Mouse (Mus musculus): ENCODE results near the gene Aqp9.

DNA sequence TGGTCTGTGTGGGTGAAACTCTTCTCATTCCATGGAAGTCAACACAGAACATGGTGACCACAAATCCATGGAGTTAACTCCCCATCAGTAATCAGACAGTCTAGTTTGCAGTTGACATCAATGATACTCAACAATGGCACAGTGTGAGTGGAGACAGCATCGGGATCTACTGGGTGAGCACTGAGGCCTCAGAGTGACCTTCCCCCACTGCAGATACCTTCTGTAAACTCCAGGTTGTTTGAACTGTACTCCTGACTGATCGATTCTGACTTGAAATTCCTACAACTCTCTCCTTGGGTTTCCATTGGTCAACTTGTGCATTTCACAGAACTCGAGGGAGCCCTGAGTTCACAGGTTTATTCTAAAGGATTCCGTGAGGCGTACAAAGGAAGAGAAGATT, 8.8 kb downstream of the Aqp9 start:
- no peak for TF ChIP-seq CTCF (conservative IDR thresholded peaks at IDR 0.05; ENCODE audit: low read length)
- TF ChIP-seq NANOG (IDR thresholded peaks at IDR 0.05; ENCODE audit: borderline replicate concordance, low read length): no peak
